Mouse (Mus musculus): Measurements from ENCODE around the gene Lrrc3b. TPM values are rescaled to one million over a fixed set of nuclear protein-coding genes. Genes with fewer than 3 reads are reported as not detected.

Gene Lrrc3b
- polyA plus RNA-seq, 1 experiment from 2014 or later, result 6.9 TPM

DNA sequence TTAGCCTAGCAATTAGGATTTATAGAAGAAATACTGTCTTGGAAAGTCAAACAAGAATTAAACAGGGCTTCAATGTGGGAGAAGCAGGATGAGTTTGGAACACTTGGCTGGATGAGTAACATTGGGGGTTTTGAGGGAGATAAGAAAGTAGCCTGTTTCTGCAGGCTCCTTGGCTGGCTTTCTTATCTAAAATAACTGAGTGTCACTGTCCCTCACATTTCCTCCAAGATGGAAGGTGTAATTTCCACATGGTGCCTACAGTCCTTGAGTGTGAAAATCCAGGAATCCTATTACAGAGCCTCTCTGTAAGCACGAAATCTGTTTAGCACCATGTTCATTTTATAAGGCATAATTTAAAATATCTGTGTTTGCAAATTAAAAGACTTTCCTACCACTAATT lies 112.9 kb downstream of the Lrrc3b start:
- H3K9me3 ChIP-seq, result no peaks in the 10 kb centered on the region

DNA sequence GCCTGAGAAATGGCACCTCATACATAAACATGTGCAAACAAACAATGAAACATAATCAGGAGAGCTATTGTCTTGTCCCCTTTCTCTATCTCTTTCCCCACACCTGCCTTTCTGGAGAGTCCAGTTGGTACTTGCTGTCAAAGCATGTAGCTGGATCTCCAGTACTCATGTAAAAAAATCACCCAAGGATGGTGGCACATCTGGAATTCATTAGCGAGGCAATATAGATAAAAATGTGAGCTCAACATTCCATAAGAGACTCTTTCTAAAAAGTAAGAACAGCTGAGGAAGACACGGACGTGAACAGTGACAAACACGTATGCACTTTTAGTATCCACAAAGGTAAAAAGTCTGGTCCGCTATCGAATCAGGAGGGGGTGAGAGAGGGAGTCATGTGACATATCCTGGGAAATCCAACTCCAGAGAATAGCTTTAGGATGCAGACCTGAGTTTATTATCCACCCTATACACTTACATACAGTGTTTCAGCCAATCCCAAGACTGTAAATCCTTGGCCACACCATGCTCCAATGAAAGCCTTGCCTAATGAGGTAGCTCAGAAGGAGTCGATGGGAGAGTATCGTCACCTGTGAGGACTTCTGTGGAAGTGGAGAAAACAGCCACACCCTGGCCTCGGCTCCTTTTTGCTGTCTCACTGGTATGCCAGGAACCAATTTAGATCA lies 116.2 kb downstream of the Lrrc3b start:
- Histone ChIP-seq H3K4me3 (no peak overlapping the region), H3K9ac (no peak overlapping the region), H3K36me3 (no peaks in the 10 kb centered on the region), H3K4me1 (replicated peaks) (no peaks in the 10 kb centered on the region), H3K27ac (replicated peaks) (no peak overlapping the region), H3K9me3 (no peaks in the 10 kb centered on the region), H3K4me2 (no peak overlapping the region), H3K27me3 (no peaks in the 10 kb centered on the region)
- no peak for ATAC-seq (ENCODE audit: low read depth)
- WGBS, result 88% methylated on average over 9 of the region's 9 CpGs

More for the DNA sequence above, 112.9 kb downstream of the Lrrc3b start:
- Histone ChIP-seq H3K9ac (no peak overlapping the region), H3K27me3 (no peaks in the 10 kb centered on the region), H3K27ac (replicated peaks) (no peak overlapping the region), H3K4me3 (no peak overlapping the region), H3K36me3 (no peaks in the 10 kb centered on the region), H3K4me1 (replicated peaks) (no peaks in the 10 kb centered on the region), H3K4me2 (no peak overlapping the region)
- ATAC-seq (ENCODE audit: low read depth), result no peak
- WGBS, result 86% methylated on average over 1 of the region's 1 CpGs

DNA sequence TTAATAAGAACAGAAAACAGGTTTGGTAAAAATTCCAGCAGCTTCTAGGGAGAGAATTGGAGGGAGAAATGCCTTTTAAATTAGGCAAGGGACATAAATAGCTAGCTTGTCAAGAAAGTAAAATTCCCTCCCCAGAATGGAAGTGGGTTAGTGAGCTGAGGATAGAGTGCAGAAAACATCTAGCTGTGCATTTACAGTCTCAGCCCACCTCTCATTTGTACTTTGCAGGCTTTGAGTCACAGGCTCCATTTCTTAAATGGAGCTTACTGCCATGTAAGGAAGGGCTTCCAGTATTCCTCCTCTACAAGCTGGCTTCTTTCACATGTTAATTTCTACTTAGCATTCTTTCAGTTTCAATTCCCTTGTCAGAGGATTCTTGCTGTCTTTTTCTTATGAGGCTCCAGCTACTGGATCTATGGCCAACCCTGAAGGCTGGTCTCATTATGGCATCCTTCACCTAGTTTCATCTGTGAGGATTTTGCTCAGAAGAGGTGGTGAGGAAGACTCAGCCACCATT lies 119.3 kb downstream of the Lrrc3b start:
- no peak for ATAC-seq (ENCODE audit: low read depth)
- Histone ChIP-seq H3K9me3 (no peaks in the 10 kb centered on the region), H3K36me3 (no peaks in the 10 kb centered on the region), H3K9ac (no peak overlapping the region), H3K4me1 (replicated peaks) (no peaks in the 10 kb centered on the region), H3K27me3 (no peaks in the 10 kb centered on the region), H3K4me3 (no peak overlapping the region), H3K27ac (replicated peaks) (no peak overlapping the region), H3K4me2 (no peak overlapping the region)

DNA sequence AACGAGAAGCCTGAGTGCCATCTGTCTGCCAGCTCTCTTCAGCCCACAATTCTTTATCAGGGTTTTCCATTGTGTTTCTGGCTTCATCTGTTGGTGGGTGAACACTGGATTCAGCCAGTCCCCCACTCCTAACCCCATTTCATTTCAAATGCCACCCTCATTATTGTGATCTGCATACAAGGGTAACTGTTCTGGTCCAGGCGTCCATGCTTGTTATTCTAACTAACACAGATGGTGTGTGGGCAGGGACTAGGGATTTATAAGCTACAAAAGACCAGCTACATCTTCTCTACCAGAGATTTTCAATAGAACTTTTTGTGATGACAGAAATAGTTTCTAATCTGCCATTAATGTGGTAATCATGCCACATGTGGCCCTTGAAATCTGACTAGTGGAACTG lies 130.2 kb downstream of the Lrrc3b start:
- H3K9ac ChIP-seq, result no peak overlapping the region
- no peak overlapping the region for H3K4me3 ChIP-seq
- no peaks in the 10 kb centered on the region for H3K4me1 ChIP-seq (replicated peaks)
- no peaks in the 10 kb centered on the region for H3K36me3 ChIP-seq
- H3K4me2 ChIP-seq, result no peak overlapping the region
- 71% methylated on average over 2 of the region's 2 CpGs for WGBS
- no peaks in the 10 kb centered on the region for H3K27me3 ChIP-seq
- ATAC-seq (ENCODE audit: low read depth), result no peak
- H3K27ac ChIP-seq (replicated peaks), result no peak overlapping the region
- no peaks in the 10 kb centered on the region for H3K9me3 ChIP-seq
